Mouse (Mus musculus) embryonic stem cell, embryonic (primary cell): ENCODE measurements around the gene Rbm15.

Experiments
- CTCF ChIA-PET, 4 experiments: fragments of 300-600 bp in 2 of 4; fragments of 350-600 bp in 2 of 4; sonication (Branson Sonifier 250); formaldehyde crosslinking; loops; one replicate each; lab custom pipeline; 2022; ENCODE audit warnings: inconsistent platforms in 2 of 4; lab: Charles Lee
- POLR2A ChIA-PET, 4 experiments: fragments of 300-600 bp in 2 of 4; fragments of 350-600 bp in 2 of 4; sonication (Branson Sonifier 250); formaldehyde crosslinking; loops; one replicate each; lab custom pipeline; 2022; ENCODE audit warnings: antibody characterized with exemption in 4 of 4, inconsistent platforms in 1 of 4; lab: Charles Lee

Gene Rbm15

DNA sequence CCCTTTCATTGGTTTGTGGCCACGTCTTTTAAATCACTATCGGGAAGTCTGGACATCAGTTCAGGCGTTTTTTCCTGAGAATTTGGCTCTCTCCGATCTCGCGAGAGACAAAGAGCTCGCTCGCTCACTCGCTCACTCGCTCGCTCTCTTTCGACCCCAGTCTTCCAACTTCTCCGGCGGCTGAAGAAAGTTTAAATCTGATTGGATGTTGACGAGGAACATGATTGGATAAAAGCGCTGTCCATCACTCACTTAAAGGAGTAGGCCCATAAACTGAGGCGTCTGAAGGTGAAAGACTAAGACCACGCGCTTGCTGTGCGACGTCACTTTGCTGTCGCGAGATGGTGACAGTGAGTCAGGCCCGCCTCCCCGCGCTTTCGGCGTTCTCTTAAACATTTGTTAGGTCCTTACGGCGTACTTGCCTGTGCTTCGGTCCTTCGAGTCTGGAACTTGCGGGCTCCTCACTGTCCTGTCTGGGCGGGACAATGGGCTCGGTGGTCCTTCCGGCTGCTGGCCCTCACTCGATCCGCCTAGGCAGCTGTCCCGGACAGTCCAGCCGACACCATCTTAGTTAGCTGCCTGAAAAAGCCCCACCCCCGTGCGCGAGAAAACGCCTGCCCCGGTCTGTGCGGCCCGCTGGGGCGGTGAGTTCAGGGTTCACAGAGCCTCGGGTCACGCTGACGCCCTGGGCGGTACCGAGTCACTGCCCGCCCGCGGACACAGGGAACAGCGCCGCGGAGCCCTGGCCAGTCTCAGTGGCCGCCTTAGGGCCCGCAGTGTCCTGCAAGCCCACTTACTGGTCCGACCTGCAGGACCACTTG, at the start of gene Rbm15:
TSS of gene Rbm15 (minus strand) at position 293 of the 821 bp plus-strand sequence.
- CTCF ChIA-PET, result interaction anchor here in 2 of 4 experiments (1.1 to 1.4 kb wide), 3 partner anchors 24 to 46 kb away, joined by 3 to 4 read pairs (median 4); no protein-coding TSS in a partner anchor

DNA sequence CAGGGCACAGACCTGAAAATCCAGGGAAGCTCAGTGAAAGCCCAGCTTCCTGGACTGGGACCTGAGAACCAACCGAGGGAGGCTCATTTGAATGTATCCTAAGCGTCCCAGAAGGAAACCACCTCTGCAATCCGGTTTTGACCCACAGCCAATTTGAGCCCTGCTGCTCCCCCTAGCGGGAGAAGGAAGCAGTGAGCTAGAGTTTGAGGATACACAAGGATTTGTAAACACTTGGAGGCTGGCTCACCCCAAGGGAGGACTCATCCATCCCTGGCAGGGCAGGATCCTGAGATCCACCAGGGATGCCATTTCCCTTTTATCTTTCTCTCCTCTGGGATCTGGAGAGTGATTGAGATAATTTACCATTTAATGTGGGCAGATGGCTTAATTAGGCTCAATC, 45.9 kb upstream of the Rbm15 start:
- POLR2A ChIA-PET, result interaction anchor here in 3 of 4 experiments (0.6 to 2.7 kb wide), 9 partner anchors 11 to 137 kb away, joined by 3 to 13 read pairs (median 4); partner anchors contain the start of gene Rbm15 (in 2 of the 3)
- CTCF ChIA-PET, result interaction anchor here (0.6 to 2.0 kb wide), 49 partner anchors 10 to 1678 kb away, joined by 3 to 20 read pairs (median 3); partner anchors contain the start of genes Kcnc4 (in 2 of the 4), Rbm15 (in 2 of the 4), Gstm7 (in 1 of the 4) and Slc16a4 (in 1 of the 4)

More for the DNA sequence above, at the start of gene Rbm15:
- POLR2A ChIA-PET, result interaction anchor here (0.5 to 6.2 kb wide), 86 partner anchors 9 to 1883 kb away, joined by 3 to 89 read pairs (median 4); partner anchors contain the start of genes Lamtor5 (in 3 of the 4), A630076J17Rik (in 1 of the 4), Cept1 (in 1 of the 4) and Dram2 (in 1 of the 4)

DNA sequence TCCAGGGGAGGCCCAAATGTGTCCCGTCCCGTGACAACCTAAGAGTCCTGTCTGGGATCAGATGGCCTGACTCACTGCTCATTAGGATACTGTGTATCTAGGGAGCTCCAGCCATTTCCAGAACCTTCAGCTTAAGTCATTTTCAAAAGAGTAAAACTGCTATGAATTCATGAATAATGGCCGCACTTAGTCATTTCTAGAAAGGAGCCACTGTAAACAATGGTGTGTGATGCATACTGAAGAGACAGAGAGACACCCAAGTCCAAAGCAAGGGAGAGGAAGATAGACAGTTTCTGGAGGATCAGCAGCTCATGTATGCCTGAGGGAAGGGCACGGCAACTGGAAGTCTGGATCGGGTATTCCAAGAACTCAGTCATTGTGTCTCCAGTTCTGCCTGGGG, 45.2 kb upstream of the Rbm15 start:
- POLR2A ChIA-PET, result interaction anchor here in 3 of 4 experiments (1.2 to 2.7 kb wide), 4 partner anchors 10 to 47 kb away, joined by 4 to 13 read pairs (median 8); partner anchors contain the start of gene Rbm15 (in 1 of the 3)
- CTCF ChIA-PET, result interaction anchor here (0.6 to 2.0 kb wide), 26 partner anchors 8 to 553 kb away, joined by 3 to 20 read pairs (median 4); partner anchors contain the start of genes Gstm7 (in 1 of the 4), Kcnc4 (in 1 of the 4) and Rbm15 (in 1 of the 4)

DNA sequence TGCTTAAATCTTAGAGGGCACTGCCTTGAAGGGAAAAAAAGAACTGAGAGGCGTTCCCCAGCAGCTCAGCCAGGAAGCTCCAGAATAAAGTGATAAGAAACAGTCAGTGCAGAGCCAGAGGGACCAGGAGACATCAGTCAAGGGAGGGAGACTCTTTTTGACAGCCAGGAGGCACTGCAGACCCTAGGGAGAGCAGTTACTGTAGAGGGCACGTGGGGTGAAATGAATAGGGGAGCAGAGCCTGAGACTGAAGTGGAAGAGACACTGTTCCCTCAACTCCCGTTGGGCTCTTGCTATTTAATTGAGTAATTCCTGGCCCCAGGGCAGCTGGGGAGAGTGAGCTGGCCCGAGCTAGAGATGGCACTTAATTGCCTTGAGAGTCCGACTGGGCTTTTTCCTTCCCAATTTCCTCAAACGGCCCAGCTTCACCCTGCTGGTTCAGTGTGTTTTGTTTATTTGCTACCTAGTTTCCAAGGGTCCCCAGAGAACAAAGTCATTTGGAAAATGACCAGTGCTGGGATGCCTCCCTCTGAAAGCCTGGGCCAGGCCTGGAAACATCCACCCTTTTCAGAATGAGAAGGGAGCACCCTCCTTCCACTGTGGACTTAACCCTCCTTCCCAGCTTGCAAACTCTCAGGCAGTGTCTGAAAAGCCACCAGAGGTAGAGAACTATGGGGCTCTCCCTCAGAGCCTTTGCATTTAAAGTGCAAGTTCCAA, 41.6 kb upstream of the Rbm15 start:
- CTCF ChIA-PET, result interaction anchor here in 2 of 4 experiments (0.7 to 2.0 kb wide), 2 partner anchors 17 to 108 kb away, joined by 3 to 7 read pairs; no protein-coding TSS in a partner anchor

DNA sequence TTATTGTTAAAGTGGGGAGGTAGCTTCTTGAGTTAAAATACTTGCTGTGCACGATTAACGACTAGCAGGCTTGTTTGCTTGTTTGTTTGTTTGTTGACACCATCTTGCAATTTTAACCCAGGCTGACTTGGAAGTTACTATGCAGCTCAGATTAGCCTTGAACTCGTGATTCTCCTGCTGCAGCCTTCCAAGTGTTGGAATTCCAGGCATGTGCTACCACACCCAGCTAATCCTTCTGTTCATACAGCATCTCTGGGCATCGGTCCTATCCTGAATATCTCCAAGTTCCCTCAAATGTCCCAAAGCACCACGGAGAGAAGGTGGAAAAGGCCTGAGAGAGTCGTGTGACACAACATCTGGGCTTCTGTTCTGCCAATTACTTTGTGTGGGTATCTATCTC, 35.7 kb upstream of the Rbm15 start:
- CTCF ChIA-PET, result interaction anchor here in 2 of 4 experiments (0.6 to 1.1 kb wide), 3 partner anchors 10 to 97 kb away, joined by 3 read pairs; no protein-coding TSS in a partner anchor
- POLR2A ChIA-PET, result interaction anchor here in 3 of 4 experiments (0.5 to 4.7 kb wide), 6 partner anchors 9 to 71 kb away, joined by 3 to 20 read pairs (median 5); partner anchors contain the start of gene Rbm15 (in 1 of the 3)

More for the DNA sequence above, 41.6 kb upstream of the Rbm15 start:
- POLR2A ChIA-PET, result interaction anchor here in 2 of 4 experiments (0.7 to 1.8 kb wide), 4 partner anchors 8 to 803 kb away, joined by 3 to 6 read pairs (median 4); partner anchors contain the start of gene Rbm15 (in 1 of the 2)

DNA sequence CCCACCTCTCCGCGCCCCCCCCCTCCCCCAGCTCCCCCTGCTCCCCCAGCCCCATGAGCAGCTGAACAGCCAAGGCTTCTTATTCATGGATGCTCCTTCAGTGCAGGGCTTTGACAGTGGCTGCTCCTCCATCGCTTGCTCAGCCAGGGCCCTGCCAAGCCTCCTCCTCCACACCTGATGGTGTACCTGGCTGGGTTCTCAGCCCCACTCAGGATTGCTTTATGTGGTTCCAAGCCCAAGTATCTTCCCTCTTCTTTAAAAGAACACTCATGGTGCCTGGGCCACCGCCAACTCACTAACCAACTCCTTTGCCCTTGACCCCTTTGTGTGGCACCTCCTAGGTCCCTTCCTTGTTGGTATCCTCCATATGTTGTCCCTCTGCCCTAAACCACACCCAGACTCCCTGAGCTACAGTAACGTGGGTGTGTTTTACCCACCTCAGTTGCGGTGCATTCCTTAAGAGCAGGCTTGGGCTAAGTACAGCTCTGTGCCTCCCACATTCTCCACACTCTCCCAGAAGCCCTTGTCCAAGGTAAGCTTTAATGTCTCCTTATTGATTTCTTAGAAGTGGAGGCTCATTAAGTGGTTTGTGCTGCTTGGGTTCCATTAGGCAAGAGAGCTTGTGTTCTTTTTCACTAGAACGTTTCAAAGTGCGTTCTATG, 34.6 kb upstream of the Rbm15 start:
- ChIA-PET POLR2A (interaction anchor here in 3 of 4 experiments (0.9 to 4.7 kb wide), 7 partner anchors 8 to 34 kb away, joined by 3 to 20 read pairs (median 4); partner anchors contain the start of gene Rbm15 (in 2 of the 3)), CTCF (interaction anchor here in 2 of 4 experiments (0.9 to 1.2 kb wide), 4 partner anchors 11 to 94 kb away, joined by 3 read pairs; no protein-coding TSS in a partner anchor)

DNA sequence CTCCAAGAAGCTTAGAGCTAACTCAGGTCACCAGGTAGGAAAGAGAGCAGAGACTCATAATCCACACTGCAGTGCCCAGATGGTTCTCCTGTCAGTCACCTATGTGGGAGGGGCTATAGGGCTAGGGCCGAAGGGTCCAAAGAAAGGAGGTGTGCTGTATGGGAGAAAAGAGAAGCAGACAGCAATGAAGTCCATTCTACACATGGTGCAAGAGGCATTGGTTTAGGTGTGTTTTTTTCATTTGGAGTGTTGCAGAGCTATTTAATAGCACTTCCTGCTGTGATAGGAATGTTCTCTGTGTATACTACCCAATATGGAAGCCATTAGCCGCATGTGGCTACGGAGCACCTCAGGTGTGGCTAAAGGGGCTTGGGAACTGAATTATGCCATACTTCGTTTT, 31.9 kb upstream of the Rbm15 start:
- ChIA-PET POLR2A (interaction anchor here in 2 of 4 experiments (1.4 to 4.7 kb wide), 2 partner anchors 32 kb away, joined by 3 to 20 read pairs; partner anchors contain the start of gene Rbm15 (in 2 of the 2)), CTCF (interaction anchor here in 2 of 4 experiments (0.5 to 0.7 kb wide), 2 partner anchors 14 to 549 kb away, joined by 3 to 4 read pairs; no protein-coding TSS in a partner anchor)

DNA sequence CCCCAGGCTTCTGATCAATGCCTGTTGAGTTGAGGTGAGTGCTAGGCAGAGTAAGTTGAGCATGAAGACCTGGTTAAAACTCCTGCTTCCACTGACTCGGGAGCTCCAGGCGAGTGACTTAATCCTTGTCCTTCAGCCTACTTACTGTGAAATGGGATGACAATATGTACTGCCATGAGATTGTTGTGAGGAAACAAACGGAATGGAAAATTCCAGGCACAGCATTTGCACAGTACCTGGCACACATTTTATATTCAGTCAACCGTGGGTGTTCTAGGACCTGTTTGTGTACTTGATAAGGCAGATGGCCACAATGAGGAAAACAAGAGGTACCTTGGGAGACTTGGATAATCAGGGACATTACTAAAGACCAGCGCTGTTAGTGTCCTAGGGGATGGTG, 29.9 kb upstream of the Rbm15 start:
- CTCF ChIA-PET, result interaction anchor here in 1 of 4 experiments (0.9 kb wide), 1 partner anchor 16 kb away, joined by 3 read pairs; no protein-coding TSS in a partner anchor
- POLR2A ChIA-PET, result interaction anchor here in 2 of 4 experiments (0.6 to 0.7 kb wide), 2 partner anchors 36 to 50 kb away, joined by 3 to 4 read pairs; no protein-coding TSS in a partner anchor

DNA sequence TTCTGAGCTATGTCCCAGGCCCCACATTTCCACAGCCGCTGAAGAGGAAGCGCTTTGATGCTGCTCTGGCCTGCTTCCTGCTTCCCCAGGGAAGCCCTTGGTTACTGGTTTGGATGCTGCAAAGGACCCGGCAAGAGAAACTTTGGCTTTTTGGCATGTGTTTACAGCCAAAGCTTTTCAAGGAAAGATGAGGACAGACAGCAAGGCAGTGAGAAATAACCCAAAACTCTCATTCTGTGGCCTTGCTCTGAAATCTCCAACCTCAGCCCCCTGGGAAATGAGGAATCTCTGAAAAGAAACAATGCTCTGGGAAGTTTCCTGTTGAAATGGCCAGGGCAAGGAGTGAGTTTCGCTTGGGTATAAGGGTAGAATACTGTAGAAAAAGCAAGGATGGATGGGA, 26.9 kb upstream of the Rbm15 start:
- CTCF ChIA-PET, result interaction anchor here in 2 of 4 experiments (0.6 to 2.5 kb wide), 2 partner anchors 102 to 190 kb away, joined by 7 to 20 read pairs; no protein-coding TSS in a partner anchor
- POLR2A ChIA-PET, result interaction anchor here in 1 of 4 experiments (1.8 kb wide), 1 partner anchor 27 kb away, joined by 8 read pairs; the partner anchor contains the start of gene Rbm15

DNA sequence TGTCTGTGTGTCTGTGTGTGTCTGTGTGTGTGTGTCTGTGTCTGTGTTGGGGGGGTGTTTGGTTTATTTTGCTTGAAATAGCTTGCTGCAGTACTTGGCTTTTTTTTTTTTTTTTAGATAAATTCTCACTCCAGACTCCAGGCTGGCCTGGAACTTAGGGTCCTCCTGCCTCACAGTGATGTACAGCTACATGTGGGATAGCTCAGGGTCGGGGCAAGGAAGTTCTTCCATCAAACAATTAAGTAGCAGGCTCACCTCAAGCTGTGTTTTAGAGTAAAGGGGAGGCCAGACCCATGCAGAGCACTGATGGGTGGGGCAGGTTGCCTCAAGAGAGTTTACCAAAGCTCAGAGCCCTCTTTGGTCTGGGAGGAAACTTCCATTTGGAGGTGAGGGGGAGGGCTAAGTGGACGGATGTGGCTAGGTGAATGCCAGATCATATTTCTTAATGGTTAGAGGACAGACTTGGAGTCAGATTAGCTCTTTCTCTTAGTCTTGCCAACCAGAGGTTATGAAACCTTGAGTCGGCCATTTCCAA, 24.3 kb upstream of the Rbm15 start:
- POLR2A ChIA-PET, result interaction anchor here (0.7 to 1.9 kb wide), 12 partner anchors 10 to 817 kb away, joined by 3 to 10 read pairs (median 6); partner anchors contain the start of gene Rbm15 (in 2 of the 4)
- CTCF ChIA-PET, result interaction anchor here (0.6 to 3.2 kb wide), 26 partner anchors 17 to 496 kb away, joined by 3 to 35 read pairs (median 4); partner anchors contain the start of genes Kcnc4 (in 1 of the 4) and Rbm15 (in 1 of the 4)

DNA sequence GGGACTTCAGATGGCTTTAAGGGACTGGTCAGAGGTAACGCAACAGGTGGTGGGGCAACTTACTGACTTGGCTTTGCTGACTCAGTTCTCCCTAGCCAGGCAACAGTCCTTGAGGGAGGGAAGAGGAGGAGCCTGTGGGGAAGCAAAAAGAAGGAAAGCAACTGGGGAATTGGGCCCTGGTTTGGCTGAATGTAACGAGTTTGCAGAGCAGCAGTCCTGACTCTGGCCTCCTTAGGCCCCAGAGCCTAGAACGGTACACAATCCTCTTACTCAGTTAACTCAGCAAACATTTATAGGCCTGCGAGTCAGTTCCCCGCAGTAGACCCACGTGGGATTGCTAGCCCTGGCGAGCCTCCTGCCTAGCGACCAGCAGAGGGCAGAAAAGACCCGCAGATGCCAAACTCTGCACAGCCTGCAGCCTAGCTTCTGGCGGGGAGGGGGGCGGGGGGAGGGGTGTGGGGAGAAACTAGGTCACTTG, 23.5 kb upstream of the Rbm15 start:
- CTCF ChIA-PET, result interaction anchor here (0.6 to 3.2 kb wide), 25 partner anchors 17 to 497 kb away, joined by 3 to 35 read pairs (median 4); partner anchors contain the start of gene Rbm15 (in 1 of the 4)
- POLR2A ChIA-PET, result interaction anchor here in 3 of 4 experiments (0.6 to 1.9 kb wide), 17 partner anchors 11 to 818 kb away, joined by 3 to 10 read pairs (median 5); partner anchors contain the start of gene Rbm15 (in 2 of the 3)

DNA sequence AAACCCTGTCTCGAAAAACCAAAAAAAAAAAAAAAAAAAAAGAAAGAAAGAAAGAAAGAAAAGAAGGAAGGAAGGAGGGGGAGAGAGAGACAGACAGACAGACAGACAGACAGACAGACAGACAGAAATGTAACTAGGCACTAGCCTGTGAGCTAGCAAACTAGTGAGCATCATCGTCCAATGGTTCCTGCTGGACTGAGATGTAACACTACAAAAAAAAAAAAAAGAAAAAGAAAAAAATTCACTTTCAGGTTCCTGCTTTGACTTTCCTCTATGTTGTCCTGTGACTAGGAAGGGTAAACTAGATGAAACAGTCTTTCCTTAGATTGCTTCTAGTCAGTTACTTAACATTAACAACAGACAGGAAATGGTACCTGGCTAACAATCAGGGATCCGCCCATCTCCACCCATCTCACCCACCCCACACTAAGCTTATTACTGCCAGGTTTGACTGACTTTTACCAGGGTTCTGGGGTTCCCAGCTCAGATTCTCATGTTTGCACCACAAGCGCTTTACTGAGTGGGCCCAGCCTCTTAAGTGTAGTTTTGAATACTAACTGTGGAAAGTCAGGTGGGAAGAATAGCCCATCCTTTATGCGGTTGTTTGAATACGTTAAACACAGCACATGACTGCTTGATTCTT, 22.3 kb upstream of the Rbm15 start:
- ChIA-PET CTCF (interaction anchor here (0.6 to 3.2 kb wide), 6 partner anchors 107 to 1439 kb away, joined by 3 to 35 read pairs (median 4); no protein-coding TSS in a partner anchor), POLR2A (interaction anchor here in 3 of 4 experiments (0.6 to 1.4 kb wide), 10 partner anchors 11 to 130 kb away, joined by 3 to 5 read pairs (median 4); partner anchors contain the start of gene Rbm15 (in 1 of the 3))

DNA sequence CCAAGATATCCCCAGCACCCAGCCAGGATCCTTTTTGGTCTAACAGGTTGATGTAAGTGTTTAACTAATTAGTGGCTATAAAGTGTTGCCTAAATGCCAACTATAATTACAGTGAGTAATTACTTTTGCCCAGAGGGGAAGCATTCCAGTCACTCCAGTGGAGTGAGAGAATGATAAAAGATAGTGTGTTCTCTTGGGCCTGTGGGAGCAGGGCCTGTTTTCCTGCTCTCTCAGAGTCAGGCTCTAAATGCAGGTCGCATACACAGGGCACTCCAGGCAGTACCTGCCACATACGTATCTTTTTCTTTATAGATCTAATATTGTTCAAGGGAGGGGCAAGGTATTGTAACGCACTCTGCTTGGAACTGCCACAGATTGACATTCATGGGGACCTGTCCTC, 18.2 kb upstream of the Rbm15 start:
- ChIA-PET CTCF (no interaction called here), POLR2A (interaction anchor here in 1 of 4 experiments (0.8 to 2.3 kb wide), 2 partner anchors 18 to 771 kb away, joined by 3 to 7 read pairs; partner anchors contain the start of gene Rbm15)

DNA sequence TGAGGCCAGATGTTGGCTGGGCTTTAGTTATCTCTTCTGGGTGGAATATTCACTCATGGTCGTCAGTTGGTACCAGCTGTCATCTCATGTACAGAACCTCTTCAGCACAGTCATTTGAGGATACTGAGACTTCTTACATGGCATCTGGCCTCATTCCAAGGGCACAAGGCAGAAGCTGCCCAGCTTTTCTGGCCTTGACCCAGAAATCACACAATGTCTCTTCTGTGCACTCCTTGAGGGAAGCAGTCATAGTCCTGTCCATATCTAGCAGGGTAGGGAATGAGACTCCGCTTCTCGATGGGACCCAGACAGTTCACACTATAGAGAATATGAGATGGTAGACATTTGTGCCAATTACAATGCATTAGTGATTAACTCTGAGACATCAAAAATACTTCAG, 15.5 kb upstream of the Rbm15 start:
- CTCF ChIA-PET, result no interaction called here
- POLR2A ChIA-PET, result interaction anchor here in 2 of 4 experiments (1.4 to 2.3 kb wide), 3 partner anchors 11 to 16 kb away, joined by 3 to 7 read pairs (median 5); partner anchors contain the start of gene Rbm15 (in 1 of the 2)
